Mouse (Mus musculus): ENCODE data around the gene Exoc6.

- TF ChIP-seq CTCF (IDR thresholded peaks at IDR 0.05; ENCODE audit: low read depth) (no peak), EP300 (IDR thresholded peaks at IDR 0.05; ENCODE audit: low read depth) (no peak)
Observed at GRCm38 (mm10) chr19:37520740-37521433, 29.3 kb upstream of the Exoc6 start.
